Mouse (Mus musculus): ENCODE results near the gene Plekha1.

Gene Plekha1

GRCm38 (mm10) chr7:130897201-130897600 lies 31.6 kb downstream of the Plekha1 start:
- Histone ChIP-seq H3K36me3 (ENCODE audit: insufficient read depth, low read length) (peaks cover 67% of the 10 kb centered on the region), H3K27me3 (ENCODE audit: insufficient read depth, low read length) (no peaks in the 10 kb centered on the region), H3K4me3 (replicated peaks; ENCODE audit: low read length) (no peak overlapping the region), H3K9me3 (ENCODE audit: low read length) (no peaks in the 10 kb centered on the region), H3K4me1 (replicated peaks; ENCODE audit: low read depth, low read length) (peaks cover 17% of the 10 kb centered on the region)
- no peak for TF ChIP-seq NANOG (IDR thresholded peaks at IDR 0.05; ENCODE audit: borderline replicate concordance, low read length)
- no peak for TF ChIP-seq CTCF (conservative IDR thresholded peaks at IDR 0.05; ENCODE audit: low read length)
- TF ChIP-seq POU5F1 (IDR thresholded peaks at IDR 0.05; ENCODE audit: borderline replicate concordance, low read length), result no peak

- Histone ChIP-seq H3K9me3 (ENCODE audit: low read length) (no peaks in the 10 kb centered on the region), H3K27me3 (ENCODE audit: insufficient read depth, low read length) (no peaks in the 10 kb centered on the region), H3K4me1 (replicated peaks; ENCODE audit: low read depth, low read length) (peaks cover 14% of the 10 kb centered on the region), H3K36me3 (ENCODE audit: insufficient read depth, low read length) (peaks cover 65% of the 10 kb centered on the region), H3K4me3 (replicated peaks; ENCODE audit: low read length) (no peak overlapping the region)
- peak; percentile 25; the same call in 1 of the 2 replicates for TF ChIP-seq CTCF (conservative IDR thresholded peaks at IDR 0.05; ENCODE audit: low read length)
- no peak for TF ChIP-seq POU5F1 (IDR thresholded peaks at IDR 0.05; ENCODE audit: borderline replicate concordance, low read length)
These were observed 32.8 kb downstream of the Plekha1 start for GRCm38 (mm10) chr7:130898373-130898772.

- no peak overlapping the region for H3K4me3 ChIP-seq (replicated peaks; ENCODE audit: low read length)
- TF ChIP-seq POU5F1 (IDR thresholded peaks at IDR 0.05; ENCODE audit: borderline replicate concordance, low read length), result no peak
- TF ChIP-seq CTCF (conservative IDR thresholded peaks at IDR 0.05; ENCODE audit: low read length), result no peak
- no peak for TF ChIP-seq NANOG (IDR thresholded peaks at IDR 0.05; ENCODE audit: borderline replicate concordance, low read length)
- H3K27me3 ChIP-seq (ENCODE audit: insufficient read depth, low read length), result no peaks in the 10 kb centered on the region
- no peaks in the 10 kb centered on the region for H3K9me3 ChIP-seq (ENCODE audit: low read length)
- peaks cover 26% of the 10 kb centered on the region for H3K4me1 ChIP-seq (replicated peaks; ENCODE audit: low read depth, low read length)
- H3K36me3 ChIP-seq (ENCODE audit: insufficient read depth, low read length), result peaks cover 77% of the 10 kb centered on the region
These were observed 34.8 kb downstream of the Plekha1 start for GRCm38 (mm10) chr7:130900233-130900848.

GRCm38 (mm10) chr7:130902929-130903328 lies 37.4 kb downstream of the Plekha1 start:
- Histone ChIP-seq H3K27me3 (ENCODE audit: insufficient read depth, low read length) (no peaks in the 10 kb centered on the region), H3K4me1 (replicated peaks; ENCODE audit: low read depth, low read length) (peaks cover 26% of the 10 kb centered on the region), H3K9me3 (ENCODE audit: low read length) (no peaks in the 10 kb centered on the region), H3K4me3 (replicated peaks; ENCODE audit: low read length) (no peak overlapping the region), H3K36me3 (ENCODE audit: insufficient read depth, low read length) (peaks cover 66% of the 10 kb centered on the region)
- no peak for TF ChIP-seq POU5F1 (IDR thresholded peaks at IDR 0.05; ENCODE audit: borderline replicate concordance, low read length)

- Histone ChIP-seq H3K4me3 (replicated peaks; ENCODE audit: low read length) (no peak overlapping the region), H3K36me3 (ENCODE audit: insufficient read depth, low read length) (peaks cover 72% of the 10 kb centered on the region), H3K27me3 (ENCODE audit: insufficient read depth, low read length) (no peaks in the 10 kb centered on the region), H3K4me1 (replicated peaks; ENCODE audit: low read depth, low read length) (peaks cover 26% of the 10 kb centered on the region), H3K9me3 (ENCODE audit: low read length) (no peaks in the 10 kb centered on the region)
- TF ChIP-seq NANOG (IDR thresholded peaks at IDR 0.05; ENCODE audit: borderline replicate concordance, low read length), result no peak
- TF ChIP-seq CTCF (conservative IDR thresholded peaks at IDR 0.05; ENCODE audit: low read length), result no peak
These were observed 38.0 kb downstream of the Plekha1 start for GRCm38 (mm10) chr7:130903505-130904074.

- Histone ChIP-seq H3K36me3 (ENCODE audit: insufficient read depth, low read length) (peaks cover 74% of the 10 kb centered on the region), H3K27me3 (ENCODE audit: insufficient read depth, low read length) (no peaks in the 10 kb centered on the region), H3K4me1 (replicated peaks; ENCODE audit: low read depth, low read length) (peaks cover 26% of the 10 kb centered on the region), H3K4me3 (replicated peaks; ENCODE audit: low read length) (no peak overlapping the region), H3K9me3 (ENCODE audit: low read length) (no peaks in the 10 kb centered on the region)
- TF ChIP-seq POU5F1 (IDR thresholded peaks at IDR 0.05; ENCODE audit: borderline replicate concordance, low read length), result no peak
- no peak for TF ChIP-seq CTCF (conservative IDR thresholded peaks at IDR 0.05; ENCODE audit: low read length)
- no peak for TF ChIP-seq NANOG (IDR thresholded peaks at IDR 0.05; ENCODE audit: borderline replicate concordance, low read length)
These were observed 39.2 kb downstream of the Plekha1 start for GRCm38 (mm10) chr7:130904571-130905365.

- no peaks in the 10 kb centered on the region for H3K9me3 ChIP-seq (ENCODE audit: low read length)
- peaks cover 48% of the 10 kb centered on the region for H3K36me3 ChIP-seq (ENCODE audit: insufficient read depth, low read length)
- no peak for TF ChIP-seq POU5F1 (IDR thresholded peaks at IDR 0.05; ENCODE audit: borderline replicate concordance, low read length)
- TF ChIP-seq NANOG (IDR thresholded peaks at IDR 0.05; ENCODE audit: borderline replicate concordance, low read length), result no peak
- no peak for TF ChIP-seq CTCF (conservative IDR thresholded peaks at IDR 0.05; ENCODE audit: low read length)
- peaks cover 32% of the 10 kb centered on the region for H3K4me1 ChIP-seq (replicated peaks; ENCODE audit: low read depth, low read length)
- no peaks in the 10 kb centered on the region for H3K27me3 ChIP-seq (ENCODE audit: insufficient read depth, low read length)
- H3K4me3 ChIP-seq (replicated peaks; ENCODE audit: low read length), result no peak overlapping the region
These were observed 45.3 kb downstream of the Plekha1 start for GRCm38 (mm10) chr7:130910841-130911240.

- no peak for TF ChIP-seq NANOG (IDR thresholded peaks at IDR 0.05; ENCODE audit: borderline replicate concordance, low read length)
- TF ChIP-seq CTCF (conservative IDR thresholded peaks at IDR 0.05; ENCODE audit: low read length), result peak; percentile 42
- H3K9me3 ChIP-seq (ENCODE audit: low read length), result no peaks in the 10 kb centered on the region; the same call in 1 of the 2 replicates
- no peak overlapping the region for H3K4me3 ChIP-seq (replicated peaks; ENCODE audit: low read length)
- peaks cover 20% of the 10 kb centered on the region for H3K36me3 ChIP-seq (ENCODE audit: insufficient read depth, low read length)
- no peaks in the 10 kb centered on the region for H3K27me3 ChIP-seq (ENCODE audit: insufficient read depth, low read length)
- H3K4me1 ChIP-seq (replicated peaks; ENCODE audit: low read depth, low read length), result peaks cover 32% of the 10 kb centered on the region
These were observed 49.3 kb downstream of the Plekha1 start for GRCm38 (mm10) chr7:130914693-130915363.
